8 mouse cellular contexts compared by ENCODE assay signal in genomic region chr17:33539106-33539675, GRCm38 (mm10). TPM values are rescaled to one million over a fixed set of nuclear protein-coding genes. Genes with fewer than 3 reads are reported as not detected.
DNase-seq lines count a peak whose midpoint lies in the region; ATAC-seq lines count a peak whose summit lies in the region.

No protein-coding gene starts in this region.

- no peak for ATAC-seq in kidney, embryonic 14.5 days (ENCODE audit: low FRiP score, low TSS enrichment)
- peak; percentile 47 for ATAC-seq in CD4-positive, CD25-positive, alpha-beta regulatory T cell, adult 4 months
- 0 out of 2 replicates have a peak, but pooled peaks have one; percentile 46 for ATAC-seq in neutrophil, adult 5-6 weeks (ENCODE audit: extremely low read depth, insufficient number of reproducible peaks, low FRiP score, poor library complexity, severe bottlenecking)

- 93% methylated on average over 3 of the region's 3 CpGs for WGBS in kidney, embryonic 14.5 days

- no peak overlapping the region for H3K9ac ChIP-seq in kidney, embryonic 14.5 days (ENCODE audit: low read depth, low read length)

- H3K4me3 ChIP-seq in kidney, embryonic 14.5 days (ENCODE audit: low read length): no peak overlapping the region

- H3K36me3 ChIP-seq in kidney, embryonic 14.5 days (ENCODE audit: control insufficient read depth, insufficient read depth, low read length): peaks cover 46% of the 10 kb centered on the region

- no peak overlapping the region for H3K27ac ChIP-seq in kidney, embryonic 14.5 days (ENCODE audit: low read depth, low read length)

- no peaks in the 10 kb centered on the region for H3K4me1 ChIP-seq in kidney, embryonic 14.5 days (ENCODE audit: control insufficient read depth, insufficient read depth, low read length)

- H3K4me2 ChIP-seq in kidney, embryonic 14.5 days (replicated peaks; ENCODE audit: low read depth, low read length): no peak overlapping the region

- no peaks in the 10 kb centered on the region for H3K9me3 ChIP-seq in kidney, embryonic 14.5 days (ENCODE audit: control insufficient read depth, low read length)

- DNase-seq in kidney, adult 8-10 months: peak; percentile 30 to 66
- DNase-seq in adipocyte (ENCODE audit: low spot score): peak; percentile 75
- DNase-seq in embryo, embryonic 9.5 days (ENCODE audit: extremely low spot score): peak; percentile 24
- peak; percentile 25 to 48 for DNase-seq in left cerebral cortex, postnatal 25 days (ENCODE audit: low spot score in 2 of 2)
- DNase-seq in frontal cortex, postnatal 10 days (ENCODE audit: low spot score in 2 of 2): no peak

- no peaks in the 10 kb centered on the region for H3K27me3 ChIP-seq in kidney, embryonic 14.5 days (ENCODE audit: control insufficient read depth, insufficient read depth, low read length)

- intact Hi-C loops in left cerebral cortex, postnatal 25 days (cut with DNase I): loop anchor here (2.0 kb wide), 1 partner anchor 100 kb away; no protein-coding TSS in a partner anchor

RNA-seq across cellular contexts. Expression of gene Adamts10, which starts 15.2 kb away (rescaled TPM):
- polyA plus RNA-seq in kidney, embryonic 14.5 days (2014; fragmentation: Nextera tagmentation; extraction: Ambion mirVana): 35.1 and 49.3 TPM in 2 replicates
- polyA plus RNA-seq in CD4-positive, CD25-positive, alpha-beta regulatory T cell, adult 4 months (2017; shearing (Covaris generic)): 10 to 100 TPM; 53.9 to 80.8 TPM
- 10 to 100 TPM; 30.4 to 32.0 TPM for total RNA-seq in left cerebral cortex, postnatal 25 days (2021)
- total RNA-seq in neutrophil, adult 5-6 weeks (2017): 62.0 and 78.5 TPM in 2 replicates

RNA-seq across cellular contexts. Expression of gene Myo1f, which starts 16.3 kb away (rescaled TPM):
- 0.96 and 2.3 TPM in 2 replicates for polyA plus RNA-seq in kidney, embryonic 14.5 days (2014; fragmentation: Nextera tagmentation; extraction: Ambion mirVana)
- polyA plus RNA-seq in CD4-positive, CD25-positive, alpha-beta regulatory T cell, adult 4 months (2017; shearing (Covaris generic)): 10 to 100 TPM; 51.2 to 91.0 TPM
- total RNA-seq in left cerebral cortex, postnatal 25 days (2021): 1 to 10 TPM; 1.6 to 2.2 TPM
- 383 and 399 TPM in 2 replicates for total RNA-seq in neutrophil, adult 5-6 weeks (2017)

Comparison
In these comparisons a context has a peak if more than half of its experiments do, and no peak if none do; other contexts are left out.
1. DNase-seq: peak in kidney, adult 8-10 months (2 of 2), adipocyte (single experiment), embryo, embryonic 9.5 days (single experiment) and left cerebral cortex, postnatal 25 days (2 of 2); none in frontal cortex, postnatal 10 days (0 of 2).
2. RNA of gene Myo1f, which starts 16.3 kb away (total RNA-seq): 383 to 399 TPM in neutrophil, adult 5-6 weeks; 1.6 to 2.2 TPM in left cerebral cortex, postnatal 25 days; every median in the first group is over 100 times any median in the second.